Mouse (Mus musculus): ENCODE data around the gene Thrb. TPM values are rescaled to one million over a fixed set of nuclear protein-coding genes. Genes with fewer than 3 reads are reported as not detected.

The Thrb gene
- polyA plus RNA-seq, 1 experiment from 2014 or later = 3.0 TPM

DNA sequence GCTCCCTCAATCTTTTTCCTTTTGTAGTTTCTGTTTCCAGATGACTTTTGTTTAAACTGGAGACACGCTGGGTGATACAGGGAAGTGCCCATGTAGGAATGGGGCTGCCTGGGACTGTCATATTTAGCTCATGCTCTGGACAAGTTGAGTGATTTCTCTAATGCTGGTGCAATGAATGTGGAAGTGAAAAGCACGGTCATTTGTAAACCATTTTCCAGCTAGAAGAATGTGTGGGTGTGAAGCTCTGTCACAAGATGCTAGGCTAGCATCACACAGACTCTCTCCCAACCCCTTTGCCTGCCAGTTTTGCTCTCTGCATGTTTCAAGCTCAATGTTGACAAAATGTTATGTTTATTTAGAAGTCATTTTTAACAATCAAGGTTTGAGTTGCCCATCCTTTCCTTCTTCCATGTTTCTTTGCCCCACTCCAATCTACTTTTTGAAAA lies 83.7 kb downstream of the Thrb start:
- H3K4me3 ChIP-seq (ENCODE audit: low read length) = no peak overlapping the region
- H3K36me3 ChIP-seq (ENCODE audit: control insufficient read depth, insufficient read depth, low read length) = no peaks in the 10 kb centered on the region
- no peaks in the 10 kb centered on the region for H3K4me1 ChIP-seq (ENCODE audit: control insufficient read depth, insufficient read depth, low read depth, low read length)
- H3K27me3 ChIP-seq (replicated peaks; ENCODE audit: control insufficient read depth, insufficient read depth, low read length) = no peaks in the 10 kb centered on the region
- H3K27ac ChIP-seq (ENCODE audit: low read depth, low read length) = no peak overlapping the region
- no peak overlapping the region for H3K9ac ChIP-seq (ENCODE audit: low read depth, low read length)
- H3K4me2 ChIP-seq (ENCODE audit: low read length) = no peak overlapping the region
- no peaks in the 10 kb centered on the region for H3K9me3 ChIP-seq (ENCODE audit: control insufficient read depth, low read length)
- WGBS = 91% methylated on average over 2 of the region's 2 CpGs
- ATAC-seq = no peak

GRCm38 (mm10) chr14:17747922-17748321 lies 87.9 kb downstream of the Thrb start:
- no peak overlapping the region for H3K4me3 ChIP-seq (ENCODE audit: low read length)
- ATAC-seq = no peak
- no peak overlapping the region for H3K4me2 ChIP-seq (ENCODE audit: low read length)
- H3K9me3 ChIP-seq (ENCODE audit: control insufficient read depth, low read length) = no peaks in the 10 kb centered on the region
- no peak overlapping the region for H3K9ac ChIP-seq (ENCODE audit: low read depth, low read length)
- no peaks in the 10 kb centered on the region for H3K36me3 ChIP-seq (ENCODE audit: control insufficient read depth, insufficient read depth, low read length)
- H3K27me3 ChIP-seq (replicated peaks; ENCODE audit: control insufficient read depth, insufficient read depth, low read length) = no peaks in the 10 kb centered on the region
- H3K27ac ChIP-seq (ENCODE audit: low read depth, low read length) = no peak overlapping the region
- whole genome bisulfite sequencing = 75% methylated on average over 3 of the region's 3 CpGs
- no peaks in the 10 kb centered on the region for H3K4me1 ChIP-seq (ENCODE audit: control insufficient read depth, insufficient read depth, low read depth, low read length)

DNA sequence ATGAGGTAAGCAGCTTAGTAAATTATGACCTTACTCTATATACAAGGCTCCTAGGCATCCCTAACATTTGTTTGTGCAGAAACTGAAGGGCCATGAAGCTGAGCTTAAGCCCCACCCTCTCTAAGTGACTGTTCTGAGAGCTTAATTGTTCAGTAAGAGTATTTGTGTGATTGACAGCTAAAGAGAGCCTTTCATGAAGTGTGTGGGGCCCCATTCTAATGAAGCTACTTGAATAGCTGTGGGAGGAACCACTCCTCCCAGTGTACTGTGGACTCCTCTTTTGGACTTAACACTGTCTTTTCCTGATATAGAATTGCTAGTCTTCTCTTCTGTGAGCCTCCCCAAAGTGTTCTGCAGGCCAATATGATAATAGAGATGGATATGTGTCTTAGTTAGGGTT lies 88.9 kb downstream of the Thrb start:
- H3K4me3 ChIP-seq (ENCODE audit: low read length) = no peak overlapping the region
- H3K27ac ChIP-seq (ENCODE audit: low read depth, low read length) = no peak overlapping the region
- no peaks in the 10 kb centered on the region for H3K4me1 ChIP-seq (ENCODE audit: control insufficient read depth, insufficient read depth, low read depth, low read length)
- no peak overlapping the region for H3K9ac ChIP-seq (ENCODE audit: low read depth, low read length)
- H3K4me2 ChIP-seq (ENCODE audit: low read length) = no peak overlapping the region
- H3K9me3 ChIP-seq (ENCODE audit: control insufficient read depth, low read length) = no peaks in the 10 kb centered on the region
- no peaks in the 10 kb centered on the region for H3K36me3 ChIP-seq (ENCODE audit: control insufficient read depth, insufficient read depth, low read length)
- no peak for ATAC-seq
- no peaks in the 10 kb centered on the region for H3K27me3 ChIP-seq (replicated peaks; ENCODE audit: control insufficient read depth, insufficient read depth, low read length)

DNA sequence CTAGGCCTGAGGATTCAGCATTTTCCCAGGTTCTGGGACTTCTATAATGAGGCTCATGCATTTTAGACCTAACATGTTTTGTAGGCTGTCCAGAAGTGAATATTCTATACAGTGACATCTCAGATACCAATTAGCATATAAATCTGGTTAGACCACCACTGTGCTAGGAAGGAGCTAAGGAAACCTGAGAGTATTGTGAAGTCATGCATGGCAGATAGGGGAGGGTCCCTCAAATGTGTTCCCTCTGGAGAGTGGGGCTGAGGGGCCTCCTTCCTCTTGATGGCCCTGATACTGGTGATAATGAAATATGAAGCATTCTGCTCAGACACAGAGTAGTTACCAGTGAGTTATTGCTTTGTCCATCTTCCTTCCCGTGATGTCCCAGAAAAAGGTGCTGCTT lies 91.8 kb downstream of the Thrb start:
- H3K9ac ChIP-seq (ENCODE audit: low read depth, low read length) = no peak overlapping the region
- ATAC-seq = peak; percentile 42; the same call in 1 of the 2 replicates
- H3K36me3 ChIP-seq (ENCODE audit: control insufficient read depth, insufficient read depth, low read length) = no peaks in the 10 kb centered on the region
- H3K27me3 ChIP-seq (replicated peaks; ENCODE audit: control insufficient read depth, insufficient read depth, low read length) = no peaks in the 10 kb centered on the region
- no peak overlapping the region for H3K27ac ChIP-seq (ENCODE audit: low read depth, low read length)
- H3K4me2 ChIP-seq (ENCODE audit: low read length) = no peak overlapping the region
- no peak overlapping the region for H3K4me3 ChIP-seq (ENCODE audit: low read length)
- H3K9me3 ChIP-seq (ENCODE audit: control insufficient read depth, low read length) = no peaks in the 10 kb centered on the region
- H3K4me1 ChIP-seq (ENCODE audit: control insufficient read depth, insufficient read depth, low read depth, low read length) = no peaks in the 10 kb centered on the region
- WGBS = 97% methylated on average over 1 of the region's 1 CpGs

DNA sequence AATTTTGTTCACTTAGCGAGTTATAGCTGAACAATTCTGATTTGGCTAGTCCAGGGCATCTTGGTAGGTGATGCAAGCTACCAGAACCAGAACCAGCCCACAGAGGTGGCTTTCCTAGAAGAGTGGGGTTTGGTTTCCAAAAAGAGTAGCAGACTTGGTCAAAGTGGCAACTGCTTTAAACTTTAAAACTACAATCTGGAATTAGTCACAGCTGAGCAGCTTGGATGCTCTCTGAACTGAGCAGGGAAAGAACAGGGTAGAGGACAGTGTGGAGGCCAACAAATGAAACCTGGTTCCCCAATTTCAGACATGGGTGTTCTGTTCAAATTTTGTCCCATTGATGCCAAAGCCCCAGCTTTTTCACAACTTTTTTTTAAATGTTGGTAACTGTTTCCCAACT lies 93.4 kb downstream of the Thrb start:
- H3K4me3 ChIP-seq (ENCODE audit: low read length) = no peak overlapping the region
- no peaks in the 10 kb centered on the region for H3K27me3 ChIP-seq (replicated peaks; ENCODE audit: control insufficient read depth, insufficient read depth, low read length)
- no peak overlapping the region for H3K4me2 ChIP-seq (ENCODE audit: low read length)
- WGBS = 90% methylated on average over 1 of the region's 1 CpGs
- no peak overlapping the region for H3K27ac ChIP-seq (ENCODE audit: low read depth, low read length)
- no peak overlapping the region for H3K9ac ChIP-seq (ENCODE audit: low read depth, low read length)
- H3K36me3 ChIP-seq (ENCODE audit: control insufficient read depth, insufficient read depth, low read length) = no peaks in the 10 kb centered on the region
- no peaks in the 10 kb centered on the region for H3K9me3 ChIP-seq (ENCODE audit: control insufficient read depth, low read length)
- no peak for ATAC-seq
- H3K4me1 ChIP-seq (ENCODE audit: control insufficient read depth, insufficient read depth, low read depth, low read length) = no peaks in the 10 kb centered on the region

DNA sequence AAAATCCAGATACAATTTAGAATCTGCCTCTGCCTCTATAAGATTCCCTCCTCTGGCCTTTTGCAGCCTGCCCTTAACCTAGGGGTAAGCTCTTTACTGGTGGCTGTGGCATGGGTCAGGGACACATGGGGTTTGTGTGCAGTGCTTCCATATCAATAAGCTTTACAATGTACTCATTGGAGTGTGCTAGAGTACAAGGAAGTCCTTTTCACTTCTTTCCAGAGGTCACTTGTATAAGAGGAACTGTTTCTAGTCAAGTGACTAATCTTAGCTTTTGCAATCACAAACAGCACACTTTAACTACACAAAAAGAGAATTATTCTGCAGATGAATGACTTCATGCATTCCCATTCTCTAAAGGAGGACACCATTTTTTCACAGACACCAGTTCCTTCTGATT lies 96.7 kb downstream of the Thrb start:
- Histone ChIP-seq H3K4me3 (ENCODE audit: low read length) (no peak overlapping the region), H3K27me3 (replicated peaks; ENCODE audit: control insufficient read depth, insufficient read depth, low read length) (no peaks in the 10 kb centered on the region), H3K9me3 (ENCODE audit: control insufficient read depth, low read length) (no peaks in the 10 kb centered on the region), H3K4me2 (ENCODE audit: low read length) (no peak overlapping the region), H3K4me1 (ENCODE audit: control insufficient read depth, insufficient read depth, low read depth, low read length) (no peaks in the 10 kb centered on the region), H3K36me3 (ENCODE audit: control insufficient read depth, insufficient read depth, low read length) (no peaks in the 10 kb centered on the region), H3K27ac (ENCODE audit: low read depth, low read length) (no peak overlapping the region), H3K9ac (ENCODE audit: low read depth, low read length) (no peak overlapping the region)
- no peak for ATAC-seq

DNA sequence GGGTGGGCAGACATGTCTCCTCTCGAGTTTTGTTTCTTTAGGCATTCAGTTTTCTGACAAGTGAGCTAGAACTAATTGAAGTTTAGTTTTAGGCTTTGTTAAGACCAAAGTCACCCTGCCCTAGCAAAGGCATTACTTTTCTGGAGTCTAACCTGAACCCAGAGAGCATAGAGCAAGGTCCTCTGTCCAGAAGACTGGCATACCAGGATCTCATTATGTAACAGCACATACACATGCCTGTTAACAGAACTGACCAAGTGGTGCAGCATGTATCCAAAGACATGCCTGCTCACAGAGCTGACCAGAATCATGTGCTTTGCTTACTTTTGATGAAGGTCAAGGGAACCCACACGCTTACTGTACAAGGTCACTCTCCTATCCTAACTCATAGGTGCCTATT lies 107.9 kb downstream of the Thrb start:
- ATAC-seq = no peak
- no peaks in the 10 kb centered on the region for H3K4me1 ChIP-seq (ENCODE audit: control insufficient read depth, insufficient read depth, low read depth, low read length)
- H3K27me3 ChIP-seq (replicated peaks; ENCODE audit: control insufficient read depth, insufficient read depth, low read length) = no peaks in the 10 kb centered on the region
- no peak overlapping the region for H3K4me3 ChIP-seq (ENCODE audit: low read length)
- H3K36me3 ChIP-seq (ENCODE audit: control insufficient read depth, insufficient read depth, low read length) = no peaks in the 10 kb centered on the region
- no peak overlapping the region for H3K9ac ChIP-seq (ENCODE audit: low read depth, low read length)
- H3K4me2 ChIP-seq (ENCODE audit: low read length) = no peak overlapping the region
- no peak overlapping the region for H3K27ac ChIP-seq (ENCODE audit: low read depth, low read length)
- H3K9me3 ChIP-seq (ENCODE audit: control insufficient read depth, low read length) = no peaks in the 10 kb centered on the region
- WGBS = 71% methylated on average over 2 of the region's 2 CpGs

DNA sequence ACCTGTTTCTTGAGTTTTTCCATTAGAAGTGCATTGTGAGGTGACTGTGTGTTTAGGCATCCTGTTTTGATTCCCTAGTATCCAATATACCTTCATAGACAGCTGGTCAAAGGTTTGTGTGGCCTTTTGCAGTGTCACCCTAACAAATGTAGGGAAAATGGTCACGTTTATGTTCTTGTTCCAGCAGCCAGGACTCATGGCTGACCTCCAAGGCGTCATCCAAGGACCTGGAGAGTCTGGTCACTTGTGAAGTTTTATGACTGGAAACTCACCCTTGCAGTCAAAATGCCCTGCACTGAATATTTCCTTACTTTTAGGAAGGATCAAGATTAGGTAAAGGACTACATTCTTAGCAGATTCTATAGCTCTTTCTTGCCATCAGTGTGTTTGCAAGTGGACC lies 114.3 kb downstream of the Thrb start:
- Histone ChIP-seq H3K27ac (ENCODE audit: low read depth, low read length) (no peak overlapping the region), H3K27me3 (replicated peaks; ENCODE audit: control insufficient read depth, insufficient read depth, low read length) (no peaks in the 10 kb centered on the region), H3K4me3 (ENCODE audit: low read length) (no peak overlapping the region), H3K36me3 (ENCODE audit: control insufficient read depth, insufficient read depth, low read length) (no peaks in the 10 kb centered on the region), H3K9me3 (ENCODE audit: control insufficient read depth, low read length) (no peaks in the 10 kb centered on the region), H3K4me2 (ENCODE audit: low read length) (no peak overlapping the region), H3K4me1 (ENCODE audit: control insufficient read depth, insufficient read depth, low read depth, low read length) (no peaks in the 10 kb centered on the region), H3K9ac (ENCODE audit: low read depth, low read length) (no peak overlapping the region)
- 89% methylated on average over 2 of the region's 2 CpGs for WGBS
- no peak for ATAC-seq

- no peak for ATAC-seq
- Histone ChIP-seq H3K4me2 (ENCODE audit: low read length) (no peak overlapping the region), H3K4me1 (ENCODE audit: control insufficient read depth, insufficient read depth, low read depth, low read length) (no peaks in the 10 kb centered on the region), H3K36me3 (ENCODE audit: control insufficient read depth, insufficient read depth, low read length) (no peaks in the 10 kb centered on the region), H3K4me3 (ENCODE audit: low read length) (no peak overlapping the region), H3K27me3 (replicated peaks; ENCODE audit: control insufficient read depth, insufficient read depth, low read length) (no peaks in the 10 kb centered on the region), H3K27ac (ENCODE audit: low read depth, low read length) (no peak overlapping the region), H3K9ac (ENCODE audit: low read depth, low read length) (no peak overlapping the region), H3K9me3 (ENCODE audit: control insufficient read depth, low read length) (no peaks in the 10 kb centered on the region)
- 76% methylated on average over 4 of the region's 4 CpGs for WGBS
Measured at GRCm38 (mm10) chr14:17781921-17782320, 121.9 kb downstream of the Thrb start.

GRCm38 (mm10) chr14:17784207-17784806 lies 124.2 kb downstream of the Thrb start:
- no peaks in the 10 kb centered on the region for H3K9me3 ChIP-seq (ENCODE audit: control insufficient read depth, low read length)
- 74% methylated on average over 5 of the region's 5 CpGs for WGBS
- H3K4me2 ChIP-seq (ENCODE audit: low read length) = no peak overlapping the region
- ATAC-seq = no peak
- H3K9ac ChIP-seq (ENCODE audit: low read depth, low read length) = no peak overlapping the region
- H3K4me1 ChIP-seq (ENCODE audit: control insufficient read depth, insufficient read depth, low read depth, low read length) = no peaks in the 10 kb centered on the region
- no peaks in the 10 kb centered on the region for H3K27me3 ChIP-seq (replicated peaks; ENCODE audit: control insufficient read depth, insufficient read depth, low read length)
- no peak overlapping the region for H3K27ac ChIP-seq (ENCODE audit: low read depth, low read length)
- no peaks in the 10 kb centered on the region for H3K36me3 ChIP-seq (ENCODE audit: control insufficient read depth, insufficient read depth, low read length)
- no peak overlapping the region for H3K4me3 ChIP-seq (ENCODE audit: low read length)
